28 mouse cellular contexts compared by ENCODE assay signal in the genomic region with DNA sequence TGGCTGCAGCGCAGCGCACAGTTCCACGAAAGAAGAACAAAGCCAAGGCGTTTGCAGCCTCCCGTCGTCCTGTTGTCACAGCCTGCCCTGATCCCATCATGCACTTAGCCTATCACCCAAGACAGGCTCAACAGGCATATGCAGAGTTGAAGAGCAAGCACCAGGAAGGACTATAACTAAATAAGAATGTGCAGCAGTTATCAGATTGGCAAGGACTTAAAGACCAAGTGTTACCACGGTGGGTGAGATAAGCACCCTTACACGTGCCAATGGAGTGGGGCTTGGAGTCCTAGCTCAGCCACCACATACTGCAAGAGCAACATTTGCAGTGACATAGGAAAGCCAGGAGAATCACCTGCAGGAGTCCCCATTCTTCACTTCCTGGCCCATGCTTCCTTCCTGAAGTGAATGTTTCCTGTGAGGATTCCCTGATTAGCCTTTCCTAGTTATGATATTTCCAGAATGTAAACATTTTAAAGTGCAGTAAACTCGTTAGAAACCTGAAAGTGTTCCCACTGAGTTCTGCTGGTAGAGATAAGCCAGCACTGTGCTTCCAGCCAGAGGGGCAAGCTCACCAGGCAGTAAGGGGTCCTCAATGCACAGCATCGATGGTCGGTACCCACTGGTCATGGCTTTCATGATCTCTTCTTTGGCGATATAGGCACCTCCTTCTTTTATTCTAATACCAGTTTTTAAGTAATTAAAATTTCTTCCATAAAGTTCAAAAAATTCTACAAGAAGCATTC. TPM values are rescaled to one million over a fixed set of nuclear protein-coding genes. Genes with fewer than 3 reads are reported as not detected.
DNase-seq lines count a peak whose midpoint lies in the region; ATAC-seq and TF ChIP-seq lines count a peak whose summit lies in the region.
"Had no signal": no experiment of that assay in that cellular context is flagged by ENCODE, and none has a peak within 500 bp of the region (broad histone marks: within the 10 kb centered on the region; RNA-seq: fewer than 3 reads in every experiment).

No protein-coding gene starts in this region.

- TF ChIP-seq CTCF in cerebellum, adult 2 months (IDR thresholded peaks at IDR 0.05; ENCODE audit: borderline replicate concordance, insufficient read depth, low read depth, low read length) = no peak
- no peak for TF ChIP-seq CTCF in kidney, adult 2 months (conservative IDR thresholded peaks at IDR 0.05; ENCODE audit: insufficient read depth, insufficient read length, low read depth, low read length)

- H3K36me3 ChIP-seq in liver, embryonic 16.5 days (ENCODE audit: control insufficient read depth, insufficient read depth) = peaks cover 33% of the 10 kb centered on the region
- H3K36me3 ChIP-seq in kidney, adult 2 months (ENCODE audit: control insufficient read depth, insufficient read depth, low read length) = peaks cover 1% of the 10 kb centered on the region; the same call in 1 of the 2 replicates

- no peak overlapping the region for H3K4me2 ChIP-seq in liver, embryonic 16.5 days (ENCODE audit: low read depth, low read length)
- H3K4me2 ChIP-seq: forebrain, embryonic 15.5 days; heart, embryonic 13.5 days; hindbrain, embryonic 13.5 days; lung, embryonic 15.5 days; midbrain, embryonic 11.5 days; neural tube, embryonic 15.5 days had no signal

- peaks cover 30% of the 10 kb centered on the region for H3K4me1 ChIP-seq in liver, embryonic 16.5 days (ENCODE audit: control insufficient read depth, low read depth, low read length)
- H3K4me1 ChIP-seq in cerebellum, adult 2 months (ENCODE audit: control insufficient read depth, insufficient read depth, low read length) = peaks cover under 1% of the 10 kb centered on the region; the same call in 1 of the 2 replicates
- H3K4me1 ChIP-seq in kidney, adult 2 months (ENCODE audit: control insufficient read depth, insufficient read depth, low read length) = peaks cover 8% of the 10 kb centered on the region; the same call in 1 of the 2 replicates
- H3K4me1 ChIP-seq: forebrain, embryonic 15.5 days; lung, embryonic 15.5 days had no signal

- peak overlapping the region; percentile 41; the same call in 1 of the 2 replicates for H3K27ac ChIP-seq in liver, embryonic 16.5 days (ENCODE audit: low read length)
- no peak overlapping the region for H3K27ac ChIP-seq in cerebellum, adult 2 months (ENCODE audit: insufficient read depth, low read length)
- H3K27ac ChIP-seq in kidney, adult 2 months (ENCODE audit: insufficient read depth, low read depth, low read length) = no peak overlapping the region
- H3K27ac ChIP-seq: forebrain, embryonic 15.5 days; heart, embryonic 13.5 days; hindbrain, embryonic 13.5 days; layer of hippocampus, adult 2 months; lung, embryonic 15.5 days; macrophage; neural tube, embryonic 15.5 days had no signal

- H3K27me3 ChIP-seq in liver, embryonic 16.5 days (ENCODE audit: control insufficient read depth, insufficient read depth, low read depth, low read length) = no peaks in the 10 kb centered on the region
- no peaks in the 10 kb centered on the region for H3K27me3 ChIP-seq in cerebellum, adult 2 months (ENCODE audit: control insufficient read depth, insufficient read depth, low read length)
- no peaks in the 10 kb centered on the region for H3K27me3 ChIP-seq in kidney, adult 2 months (replicated peaks; ENCODE audit: control insufficient read depth, insufficient read depth, low read length)
- H3K27me3 ChIP-seq: forebrain, embryonic 15.5 days; heart, embryonic 13.5 days; hindbrain, embryonic 13.5 days; lung, embryonic 15.5 days; neural tube, embryonic 15.5 days had no signal

- H3K9ac ChIP-seq in liver, embryonic 16.5 days (ENCODE audit: low read depth, low read length) = no peak overlapping the region
- H3K9ac ChIP-seq: forebrain, embryonic 15.5 days; heart, embryonic 13.5 days; hindbrain, embryonic 13.5 days; lung, embryonic 15.5 days; neural tube, embryonic 15.5 days had no signal

- ATAC-seq in liver, embryonic 16.5 days (ENCODE audit: low read depth) = peak; percentile 81
- ATAC-seq: CD4-positive, CD25-positive, alpha-beta regulatory T cell, adult 4 months; forebrain, embryonic 15.5 days; inflammation-experienced regulatory T-cells, adult 6 months had no signal

- 34% methylated on average over 12 of the region's 12 CpGs for WGBS in liver, embryonic 16.5 days (ENCODE audit: insufficient replicate concordance)
- whole genome bisulfite sequencing in cerebellum, adult 2 months = 86% methylated on average over 12 of the region's 12 CpGs
- WGBS in kidney, adult 2 months = 79% methylated on average over 12 of the region's 12 CpGs

- peak; percentile 4 to 13 for DNase-seq in spleen, postnatal 36 days (ENCODE audit: low spot score in 2 of 2)
- DNase-seq in spleen, postnatal 4 days (ENCODE audit: low spot score in 2 of 2) = no peak
- DNase-seq in liver = peak; percentile 29
- no peak for DNase-seq in cerebellum, adult 2 months
- DNase-seq in kidney, adult 2 months = no peak
- no peak for DNase-seq in left cerebral cortex, postnatal 10 days (ENCODE audit: extremely low spot score in 1 of 2, low spot score in 2 of 2)
- DNase-seq in frontal cortex, postnatal 10 days (ENCODE audit: low spot score in 2 of 2) = no peak
- DNase-seq: adrenal gland, adult 2 months; cerebellum, adult 18-20 months; cerebellum, postnatal 25 days; embryo, embryonic 11 days; gastrocnemius, postnatal 25 days; heart, adult 18-20 months; kidney, adult 9 months; kidney, postnatal 14 days; layer of hippocampus, postnatal 36 days; thymus, postnatal 25 days had no signal

- no peak overlapping the region for H3K4me3 ChIP-seq in liver, embryonic 16.5 days (ENCODE audit: low read depth, low read length)
- H3K4me3 ChIP-seq in cerebellum, adult 2 months (replicated peaks; ENCODE audit: insufficient read depth, low read depth, low read length) = no peak overlapping the region
- H3K4me3 ChIP-seq in kidney, adult 2 months (ENCODE audit: insufficient read depth, low read depth, low read length) = no peak overlapping the region
- H3K4me3 ChIP-seq: forebrain, embryonic 15.5 days; heart, embryonic 13.5 days; hindbrain, embryonic 13.5 days; layer of hippocampus, adult 2 months; lung, embryonic 15.5 days; neural tube, embryonic 15.5 days had no signal

- TF ChIP-seq POLR2A in cerebellum, adult 2 months (IDR thresholded peaks at IDR 0.05; ENCODE audit: borderline replicate concordance, insufficient read depth, low read length) = no peak
- no peak for TF ChIP-seq POLR2A in kidney, adult 2 months (IDR thresholded peaks at IDR 0.05; ENCODE audit: low read depth, low read length)

- intact Hi-C loops in left cerebral cortex, postnatal 10 days (cut with DNase I) = loop anchor here (5.0 kb wide), 1 partner anchor 111 kb away; no protein-coding TSS in a partner anchor

- no peaks in the 10 kb centered on the region for H3K9me3 ChIP-seq in liver, embryonic 16.5 days (replicated peaks; ENCODE audit: control insufficient read depth, low read length)
- H3K9me3 ChIP-seq: forebrain, embryonic 15.5 days; heart, embryonic 13.5 days; hindbrain, embryonic 13.5 days; lung, embryonic 15.5 days; neural tube, embryonic 15.5 days had no signal

RNA-seq across cellular contexts. Expression of a gene that starts 27.0 kb away (rescaled TPM):
- 71.2 and 77.1 TPM in 2 replicates for polyA plus RNA-seq in liver, embryonic 16.5 days (2015; fragmentation: Nextera tagmentation; extraction: Ambion mirVana)
- polyA plus RNA-seq in cerebellum, adult 2 months (2012; rRNA removed) = 67.1 and 68.8 TPM in 2 replicates
- polyA plus RNA-seq in kidney, adult 2 months (2012; rRNA removed) = 47.9 and 51.6 TPM in 2 replicates
- total RNA-seq in left cerebral cortex, postnatal 10 days (2021) = 10 to 100 TPM; 67.6 to 68.9 TPM

RNA-seq across cellular contexts. Expression of a gene that starts 27.9 kb away (rescaled TPM):
- polyA plus RNA-seq in liver, embryonic 16.5 days (2015; fragmentation: Nextera tagmentation; extraction: Ambion mirVana) = 1.5 and 2.0 TPM in 2 replicates
- polyA plus RNA-seq in cerebellum, adult 2 months (2012; rRNA removed) = 26.2 and 27.4 TPM in 2 replicates
- 15.8 and 16.7 TPM in 2 replicates for polyA plus RNA-seq in kidney, adult 2 months (2012; rRNA removed)
- 10 to 100 TPM; 34.3 to 40.3 TPM for total RNA-seq in left cerebral cortex, postnatal 10 days (2021)

Comparison
In these comparisons a context has a peak if more than half of its experiments do, and no peak if none do; other contexts are left out.
1. DNase-seq: peak in spleen, postnatal 36 days (2 of 2) and liver (single experiment); none in spleen, postnatal 4 days (0 of 2), cerebellum, adult 2 months (0 of 2), kidney, adult 2 months (single experiment), left cerebral cortex, postnatal 10 days (0 of 2) and frontal cortex, postnatal 10 days (0 of 2).